Mouse (Mus musculus): Measurements from ENCODE around the gene Rora. TPM values are rescaled to one million over a fixed set of nuclear protein-coding genes. Genes with fewer than 3 reads are reported as not detected.

Rora gene
- polyA plus RNA-seq, 1 experiment from 2014 or later: 6.4 TPM

- peaks cover 9% of the 10 kb centered on the region; the same call in 1 of the 2 replicates for H3K36me3 ChIP-seq (ENCODE audit: control insufficient read depth, insufficient read depth, low read length)
- no peak overlapping the region for H3K9ac ChIP-seq (ENCODE audit: low read depth, low read length)
- H3K4me2 ChIP-seq (replicated peaks; ENCODE audit: low read depth, low read length): no peak overlapping the region
- no peaks in the 10 kb centered on the region for H3K9me3 ChIP-seq (ENCODE audit: control insufficient read depth, low read length)
- no peaks in the 10 kb centered on the region for H3K27me3 ChIP-seq (ENCODE audit: control insufficient read depth, insufficient read depth, low read length)
- peaks cover 8% of the 10 kb centered on the region; the same call in 1 of the 2 replicates for H3K4me1 ChIP-seq (ENCODE audit: control insufficient read depth, insufficient read depth, low read length)
- H3K4me3 ChIP-seq (ENCODE audit: low read length): no peak overlapping the region
- no peak for ATAC-seq (ENCODE audit: low FRiP score, low TSS enrichment)
- H3K27ac ChIP-seq (ENCODE audit: low read depth, low read length): no peak overlapping the region
These were observed 782.1 kb downstream of the Rora start for GRCm38 (mm10) chr9:69435662-69436061.

Measured in kidney, embryonic 14.5 days (tissue).